Mouse (Mus musculus) liver, embryonic 14.5 days (tissue): ENCODE measurements around the gene Cmklr1.
"Not testable (repeated sequence)": the region's sequence is repeated elsewhere in the genome, so short reads cannot be mapped to it uniquely, and the experiment has no call there.

ENCODE experiments used
- CTCF ChIP-seq: IDR thresholded peaks from 2 replicates; pipeline ENCODE4 v1.5.1; 2016; ENCODE audit warnings: antibody characterized with exemption, low read depth, control low read depth
- EP300 ChIP-seq: IDR thresholded peaks from 2 replicates; pipeline ENCODE4 v1.6.1; 2016; ENCODE audit warnings: antibody characterized with exemption, low read depth

GRCm38 (mm10) chr5:113585619-113586457 lies 64.4 kb downstream of the Cmklr1 start:
- TF ChIP-seq CTCF, EP300: not testable (repeated sequence)
